Mouse (Mus musculus): Measurements from ENCODE around the gene Dnajc15. TPM values are rescaled to one million over a fixed set of nuclear protein-coding genes. Genes with fewer than 3 reads are reported as not detected.

Gene Dnajc15
- polyA plus RNA-seq, 1 experiment from 2014 or later, result 105 TPM

DNA sequence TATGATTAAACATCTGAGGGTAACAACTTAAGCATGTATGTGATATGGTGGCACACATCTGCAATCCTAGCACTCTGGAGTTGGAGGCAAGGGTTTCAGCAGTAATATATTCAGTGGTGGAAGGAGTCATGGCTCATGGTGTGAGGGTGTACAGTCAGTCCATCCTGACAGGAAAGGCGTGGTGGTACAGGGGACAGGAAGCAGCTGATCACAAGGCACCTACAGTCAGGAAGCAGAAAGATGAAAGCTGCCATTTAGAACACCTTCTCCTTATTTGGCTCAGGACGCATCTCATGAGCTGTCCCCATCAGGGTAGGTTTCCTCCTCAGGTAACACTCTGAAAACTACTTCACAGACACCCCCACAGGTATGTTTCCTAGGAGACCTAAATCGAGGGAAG, 4.0 kb downstream of the Dnajc15 start:
- WGBS, result over 99% methylated on average over 3 of the region's 3 CpGs
- Histone ChIP-seq H3K27ac (ENCODE audit: low read depth, low read length) (no peak overlapping the region), H3K4me3 (ENCODE audit: low read depth, low read length) (no peak overlapping the region), H3K9me3 (ENCODE audit: control insufficient read depth, low read length) (no peaks in the 10 kb centered on the region), H3K4me2 (ENCODE audit: low read depth, low read length) (no peak overlapping the region), H3K4me1 (ENCODE audit: control insufficient read depth, insufficient read depth, low read length) (no peaks in the 10 kb centered on the region), H3K27me3 (ENCODE audit: control insufficient read depth, insufficient read depth, low read length) (no peaks in the 10 kb centered on the region), H3K9ac (replicated peaks; ENCODE audit: low read depth, low read length) (no peak overlapping the region), H3K36me3 (ENCODE audit: control insufficient read depth, insufficient read depth, low read length) (no peaks in the 10 kb centered on the region)
- no peak for ATAC-seq (ENCODE audit: low read depth)

DNA sequence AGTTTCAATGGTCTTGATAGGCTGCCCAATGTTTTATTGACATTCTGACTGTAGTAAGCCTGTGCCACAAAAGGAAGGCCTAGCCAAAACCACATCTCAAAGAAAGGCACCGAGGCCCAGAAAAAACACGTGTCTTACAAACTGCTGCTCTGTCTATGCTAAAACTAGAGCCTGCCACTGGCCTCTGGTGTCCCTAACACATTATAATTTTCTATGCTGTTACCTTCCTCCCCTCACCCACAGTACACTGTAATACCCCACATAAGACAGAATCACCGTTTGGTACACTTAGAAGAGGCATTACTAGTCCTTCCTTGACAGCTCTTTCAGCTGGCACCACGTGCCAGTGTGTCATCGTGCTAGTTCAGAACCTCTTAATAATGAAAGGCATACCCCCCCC, 7.3 kb downstream of the Dnajc15 start:
- Histone ChIP-seq H3K9ac (replicated peaks; ENCODE audit: low read depth, low read length) (no peak overlapping the region), H3K4me3 (ENCODE audit: low read depth, low read length) (no peak overlapping the region), H3K4me2 (ENCODE audit: low read depth, low read length) (no peak overlapping the region), H3K9me3 (ENCODE audit: control insufficient read depth, low read length) (no peaks in the 10 kb centered on the region), H3K36me3 (ENCODE audit: control insufficient read depth, insufficient read depth, low read length) (no peaks in the 10 kb centered on the region), H3K27ac (ENCODE audit: low read depth, low read length) (no peak overlapping the region), H3K27me3 (ENCODE audit: control insufficient read depth, insufficient read depth, low read length) (no peaks in the 10 kb centered on the region), H3K4me1 (ENCODE audit: control insufficient read depth, insufficient read depth, low read length) (no peaks in the 10 kb centered on the region)
- 88% methylated on average over 5 of the region's 5 CpGs for WGBS
- ATAC-seq (ENCODE audit: low read depth), result no peak

DNA sequence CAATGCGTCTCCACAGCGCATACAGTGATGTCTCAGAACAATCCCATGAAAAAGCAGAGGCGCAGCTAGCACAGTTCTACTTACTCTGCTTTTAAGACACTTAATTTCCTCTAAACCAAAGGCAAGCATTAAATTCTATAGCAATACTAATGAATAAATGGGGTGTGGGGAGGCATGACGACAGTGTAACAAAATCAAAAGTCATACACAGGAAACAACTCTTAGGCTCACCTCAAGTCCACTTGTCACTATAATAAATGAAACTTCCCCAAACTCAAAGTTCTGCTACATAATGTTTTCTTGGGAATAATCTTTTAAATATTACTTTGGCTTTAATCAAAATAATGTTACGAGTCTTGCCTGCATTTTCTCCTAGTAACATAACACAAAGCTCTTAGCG, 10.4 kb downstream of the Dnajc15 start:
- 90% methylated on average over 6 of the region's 6 CpGs for WGBS

DNA sequence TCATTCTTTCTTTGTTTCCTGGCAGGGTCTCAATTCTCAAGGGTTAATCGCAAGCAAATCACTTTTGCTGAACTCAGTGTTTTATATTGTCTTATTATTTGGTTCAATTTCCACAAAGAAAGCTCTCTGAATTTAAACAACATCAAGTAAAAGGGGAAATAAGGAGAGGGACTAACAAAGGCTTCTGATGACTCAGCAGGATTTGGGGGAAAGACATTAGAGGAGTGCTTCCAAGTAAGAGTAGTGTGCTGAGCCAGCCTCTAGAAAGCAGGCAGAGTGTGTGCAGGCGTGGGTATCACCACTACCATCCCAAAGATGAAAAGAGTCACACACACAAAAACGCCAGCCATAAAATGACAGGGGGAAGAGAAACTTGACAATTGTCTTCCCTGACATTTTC, 10.9 kb downstream of the Dnajc15 start:
- no peaks in the 10 kb centered on the region for H3K27me3 ChIP-seq (ENCODE audit: control insufficient read depth, insufficient read depth, low read length)
- H3K4me3 ChIP-seq (ENCODE audit: low read depth, low read length), result no peak overlapping the region
- no peaks in the 10 kb centered on the region for H3K36me3 ChIP-seq (ENCODE audit: control insufficient read depth, insufficient read depth, low read length)
- H3K27ac ChIP-seq (ENCODE audit: low read depth, low read length), result no peak overlapping the region
- H3K4me1 ChIP-seq (ENCODE audit: control insufficient read depth, insufficient read depth, low read length), result no peaks in the 10 kb centered on the region
- no peak overlapping the region for H3K4me2 ChIP-seq (ENCODE audit: low read depth, low read length)
- WGBS, result 84% methylated on average over 3 of the region's 3 CpGs
- no peak overlapping the region for H3K9ac ChIP-seq (replicated peaks; ENCODE audit: low read depth, low read length)
- ATAC-seq (ENCODE audit: low read depth), result no peak
- H3K9me3 ChIP-seq (ENCODE audit: control insufficient read depth, low read length), result no peaks in the 10 kb centered on the region

More for the DNA sequence above, 10.4 kb downstream of the Dnajc15 start:
- Histone ChIP-seq H3K4me3 (ENCODE audit: low read depth, low read length) (no peak overlapping the region), H3K9me3 (ENCODE audit: control insufficient read depth, low read length) (no peaks in the 10 kb centered on the region), H3K27me3 (ENCODE audit: control insufficient read depth, insufficient read depth, low read length) (no peaks in the 10 kb centered on the region), H3K36me3 (ENCODE audit: control insufficient read depth, insufficient read depth, low read length) (no peaks in the 10 kb centered on the region), H3K4me1 (ENCODE audit: control insufficient read depth, insufficient read depth, low read length) (no peaks in the 10 kb centered on the region), H3K4me2 (ENCODE audit: low read depth, low read length) (no peak overlapping the region), H3K27ac (ENCODE audit: low read depth, low read length) (no peak overlapping the region), H3K9ac (replicated peaks; ENCODE audit: low read depth, low read length) (no peak overlapping the region)
- ATAC-seq (ENCODE audit: low read depth), result no peak

DNA sequence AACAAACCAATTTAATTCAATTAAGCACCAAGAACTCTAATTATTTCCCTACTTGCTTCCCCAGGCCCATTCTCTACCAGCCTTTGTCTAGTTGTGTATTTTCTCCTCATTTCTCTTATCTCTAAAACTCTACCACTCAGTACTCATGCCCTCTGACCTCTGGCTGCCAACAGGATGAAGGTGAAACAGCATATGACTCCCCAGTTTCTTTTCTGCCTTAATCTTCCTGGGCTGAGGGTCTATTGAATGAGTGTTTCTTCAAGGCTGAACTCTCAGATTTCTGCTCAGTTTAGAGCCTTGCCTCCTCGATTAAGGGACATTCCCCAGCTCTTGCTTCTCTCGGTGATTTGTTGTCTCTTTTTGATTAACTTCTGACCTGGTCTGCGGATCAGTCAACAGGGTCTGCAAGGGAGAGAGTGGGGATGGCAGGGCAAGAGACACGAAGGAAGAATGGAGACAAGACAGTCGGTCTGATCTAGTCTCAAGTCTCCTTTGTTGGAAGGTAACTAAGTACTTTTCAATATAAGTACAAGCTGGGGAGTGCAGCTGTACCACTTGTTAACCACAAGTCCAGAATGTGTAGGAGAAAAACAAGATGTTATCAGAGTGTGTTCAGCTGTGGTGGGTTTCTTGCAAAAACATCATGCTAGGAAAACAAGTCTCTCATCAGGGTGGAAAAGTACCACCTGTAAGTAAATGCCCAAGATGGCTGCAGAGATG, 13.9 kb downstream of the Dnajc15 start:
- Histone ChIP-seq H3K27me3 (ENCODE audit: control insufficient read depth, insufficient read depth, low read length) (no peaks in the 10 kb centered on the region), H3K36me3 (ENCODE audit: control insufficient read depth, insufficient read depth, low read length) (no peaks in the 10 kb centered on the region), H3K4me1 (ENCODE audit: control insufficient read depth, insufficient read depth, low read length) (no peaks in the 10 kb centered on the region), H3K4me3 (ENCODE audit: low read depth, low read length) (no peak overlapping the region), H3K9me3 (ENCODE audit: control insufficient read depth, low read length) (no peaks in the 10 kb centered on the region), H3K9ac (replicated peaks; ENCODE audit: low read depth, low read length) (no peak overlapping the region), H3K27ac (ENCODE audit: low read depth, low read length) (no peak overlapping the region), H3K4me2 (ENCODE audit: low read depth, low read length) (no peak overlapping the region)
- WGBS, result 63% methylated on average over 5 of the region's 5 CpGs
- ATAC-seq (ENCODE audit: low read depth), result no peak

DNA sequence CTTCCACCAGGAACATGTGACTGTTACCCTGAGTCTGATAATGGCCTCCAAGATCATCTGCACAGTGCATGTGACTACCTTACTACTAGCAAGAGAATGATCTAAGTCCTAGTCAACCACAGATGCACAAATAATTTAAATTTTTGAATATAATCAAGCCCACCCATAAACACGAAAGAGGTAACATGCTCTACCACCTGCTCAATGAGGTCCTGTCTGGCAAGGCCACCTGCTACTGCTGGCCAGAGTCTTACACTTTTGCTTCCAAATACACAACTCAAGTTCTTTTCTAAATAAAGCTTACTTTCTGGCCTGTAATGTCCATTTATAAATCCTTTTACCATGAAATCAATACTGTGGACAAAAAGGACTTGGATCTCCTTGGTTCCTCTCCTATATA, 15.0 kb downstream of the Dnajc15 start:
- ATAC-seq (ENCODE audit: low read depth), result no peak
- H3K27me3 ChIP-seq (ENCODE audit: control insufficient read depth, insufficient read depth, low read length), result no peaks in the 10 kb centered on the region
- H3K4me2 ChIP-seq (ENCODE audit: low read depth, low read length), result no peak overlapping the region
- no peaks in the 10 kb centered on the region for H3K36me3 ChIP-seq (ENCODE audit: control insufficient read depth, insufficient read depth, low read length)
- H3K9ac ChIP-seq (replicated peaks; ENCODE audit: low read depth, low read length), result no peak overlapping the region
- 89% methylated on average over 1 of the region's 1 CpGs for WGBS
- H3K27ac ChIP-seq (ENCODE audit: low read depth, low read length), result no peak overlapping the region
- no peaks in the 10 kb centered on the region for H3K4me1 ChIP-seq (ENCODE audit: control insufficient read depth, insufficient read depth, low read length)
- H3K9me3 ChIP-seq (ENCODE audit: control insufficient read depth, low read length), result no peaks in the 10 kb centered on the region
- H3K4me3 ChIP-seq (ENCODE audit: low read depth, low read length), result no peak overlapping the region

DNA sequence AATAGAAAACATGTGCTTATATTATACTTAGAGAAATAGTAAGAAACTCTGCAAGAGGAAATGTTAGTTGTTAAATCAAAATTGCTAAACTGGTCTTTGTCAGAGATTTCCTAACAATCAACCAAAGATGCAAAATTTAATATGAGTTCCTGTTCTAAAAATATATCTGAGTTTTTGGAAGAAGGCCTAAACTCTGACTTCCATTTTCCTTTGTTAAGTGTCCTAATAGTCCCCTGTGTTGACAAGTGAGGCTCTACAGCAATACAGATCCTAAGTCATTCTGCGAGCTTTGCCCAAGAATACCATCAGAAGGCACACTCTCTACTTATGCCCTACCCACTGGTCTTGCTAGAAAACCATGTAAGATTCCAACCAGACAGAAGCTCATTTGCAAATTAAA, 21.0 kb downstream of the Dnajc15 start:
- Histone ChIP-seq H3K27me3 (ENCODE audit: control insufficient read depth, insufficient read depth, low read length) (no peaks in the 10 kb centered on the region), H3K27ac (ENCODE audit: low read depth, low read length) (no peak overlapping the region), H3K4me1 (ENCODE audit: control insufficient read depth, insufficient read depth, low read length) (no peaks in the 10 kb centered on the region), H3K9me3 (ENCODE audit: control insufficient read depth, low read length) (no peaks in the 10 kb centered on the region), H3K9ac (replicated peaks; ENCODE audit: low read depth, low read length) (no peak overlapping the region), H3K4me3 (ENCODE audit: low read depth, low read length) (no peak overlapping the region), H3K4me2 (ENCODE audit: low read depth, low read length) (no peak overlapping the region), H3K36me3 (ENCODE audit: control insufficient read depth, insufficient read depth, low read length) (no peaks in the 10 kb centered on the region)
- no peak for ATAC-seq (ENCODE audit: low read depth)
- WGBS, result 92% methylated on average over 1 of the region's 1 CpGs

DNA sequence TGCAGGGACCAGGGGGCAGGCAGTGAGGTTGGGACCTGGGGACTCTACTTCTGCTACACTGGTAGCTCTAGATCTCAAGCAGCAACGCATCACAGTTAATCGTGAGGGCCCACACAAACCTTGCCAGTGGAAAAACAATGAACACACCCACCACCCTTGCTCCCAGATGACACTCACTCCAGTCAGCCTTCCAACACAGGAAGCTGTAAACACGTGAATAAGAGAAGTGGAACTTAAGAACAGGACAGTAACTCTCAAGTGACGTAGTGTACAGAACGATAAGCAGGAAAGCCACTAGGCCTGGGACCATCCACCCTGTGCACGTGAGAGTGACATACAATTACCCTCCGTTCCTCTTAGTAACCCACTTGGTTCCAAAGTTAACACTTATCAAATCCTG, 25.1 kb downstream of the Dnajc15 start:
- no peaks in the 10 kb centered on the region for H3K4me1 ChIP-seq (ENCODE audit: control insufficient read depth, insufficient read depth, low read length)
- no peak overlapping the region for H3K4me2 ChIP-seq (ENCODE audit: low read depth, low read length)
- H3K9me3 ChIP-seq (ENCODE audit: control insufficient read depth, low read length), result no peaks in the 10 kb centered on the region
- ATAC-seq (ENCODE audit: low read depth), result no peak
- no peak overlapping the region for H3K4me3 ChIP-seq (ENCODE audit: low read depth, low read length)
- H3K27me3 ChIP-seq (ENCODE audit: control insufficient read depth, insufficient read depth, low read length), result no peaks in the 10 kb centered on the region
- no peak overlapping the region for H3K9ac ChIP-seq (replicated peaks; ENCODE audit: low read depth, low read length)
- H3K36me3 ChIP-seq (ENCODE audit: control insufficient read depth, insufficient read depth, low read length), result no peaks in the 10 kb centered on the region
- H3K27ac ChIP-seq (ENCODE audit: low read depth, low read length), result no peak overlapping the region
- 90% methylated on average over 7 of the region's 7 CpGs for WGBS

DNA sequence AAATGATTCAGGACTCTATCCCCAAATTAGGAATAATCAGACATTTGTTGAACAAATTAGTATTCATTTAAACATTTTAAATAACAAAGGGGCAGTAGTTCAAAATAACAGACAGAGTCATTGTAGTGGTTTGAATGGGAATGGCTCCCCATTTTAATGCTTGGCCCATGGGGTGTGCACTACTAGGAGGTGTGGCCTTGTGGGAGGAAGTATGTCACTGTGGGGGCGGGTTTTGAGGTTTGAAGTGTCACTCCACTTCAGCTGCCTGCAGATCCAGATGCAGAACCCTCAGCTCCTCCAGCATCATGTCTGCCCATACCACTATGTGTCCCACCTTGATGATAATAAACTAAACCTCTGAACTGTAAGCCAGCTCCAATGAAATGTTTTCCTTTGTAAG, 26.6 kb downstream of the Dnajc15 start:
- Histone ChIP-seq H3K27me3 (ENCODE audit: control insufficient read depth, insufficient read depth, low read length) (no peaks in the 10 kb centered on the region), H3K4me2 (ENCODE audit: low read depth, low read length) (no peak overlapping the region), H3K9ac (replicated peaks; ENCODE audit: low read depth, low read length) (no peak overlapping the region), H3K9me3 (ENCODE audit: control insufficient read depth, low read length) (no peaks in the 10 kb centered on the region), H3K27ac (ENCODE audit: low read depth, low read length) (no peak overlapping the region), H3K36me3 (ENCODE audit: control insufficient read depth, insufficient read depth, low read length) (no peaks in the 10 kb centered on the region), H3K4me3 (ENCODE audit: low read depth, low read length) (no peak overlapping the region), H3K4me1 (ENCODE audit: control insufficient read depth, insufficient read depth, low read length) (no peaks in the 10 kb centered on the region)
- ATAC-seq (ENCODE audit: low read depth), result no peak
- 95% methylated on average over 1 of the region's 1 CpGs for WGBS
